Mouse (Mus musculus) heart, postnatal 0 days (tissue): ENCODE data around the gene Etv1.

ENCODE experiments used
- CTCF ChIP-seq: IDR thresholded peaks from 2 replicates; pipeline ENCODE4 v1.5.1; 2016; ENCODE audit warnings: antibody characterized with exemption, control low read depth, low read depth
- EP300 ChIP-seq: IDR thresholded peaks from 2 replicates; pipeline ENCODE4 v1.6.1; 2016; ENCODE audit warnings: antibody characterized with exemption, low read depth

DNA sequence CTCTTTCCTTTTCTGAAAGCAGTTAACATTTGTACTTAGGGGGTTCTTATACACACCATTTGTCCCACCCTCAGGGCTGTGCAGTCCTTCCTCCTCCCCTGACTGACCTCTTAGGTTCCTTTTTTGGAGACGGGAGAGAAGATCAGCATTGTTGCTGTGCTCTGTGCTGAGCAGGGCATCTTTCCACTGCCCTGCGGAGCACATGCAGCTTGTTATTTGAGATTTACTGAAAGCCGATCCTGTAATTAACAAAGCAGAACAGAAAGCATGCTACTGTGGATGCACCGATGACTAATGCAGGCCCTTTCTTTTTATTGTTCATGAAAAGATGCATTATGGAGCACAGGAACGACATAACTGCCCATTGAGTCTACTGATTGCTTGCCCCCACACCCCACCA lies 75.1 kb downstream of the Etv1 start:
- TF ChIP-seq CTCF: no peak
- TF ChIP-seq EP300: no peak
